Mouse (Mus musculus) liver, postnatal 0 days (tissue): ENCODE measurements around the gene Agfg2. TPM values are rescaled to one million over a fixed set of nuclear protein-coding genes. Genes with fewer than 3 reads are reported as not detected.
A peak's percentile ranks its signal among the peaks of the same experiment; 100 is the strongest.
"Not testable (repeated sequence)": the region's sequence is repeated elsewhere in the genome, so short reads cannot be mapped to it uniquely, and the experiment has no call there.

ENCODE experiments used
- ATAC-seq: fragments of 200-750 bp; cut with Nextera tagmentation; 2 replicates; pipeline ENCODE4 v1.8.0; 2017; ENCODE audit warnings: mild to moderate bottlenecking, moderate library complexity
- DNase-seq: peaks from one replicate; pipeline ENCODE4 v3.0.0-alpha.2; 2016
- H3K27ac ChIP-seq: fragments of 300-500 bp; sonication (generic); 2 replicates; pipeline ENCODE4 v1.5.1; 2014; ENCODE audit warnings: antibody characterized with exemption, moderate library complexity, mild to moderate bottlenecking, low read depth
- H3K27me3 ChIP-seq: fragments of 300-500 bp; sonication (generic); 2 replicates; pipeline ENCODE4 v1.6.1; 2014; ENCODE audit warnings: low read length, control low read depth, mixed read lengths; ENCODE audit not compliant: insufficient read depth
- H3K36me3 ChIP-seq: fragments of 300-500 bp; sonication (generic); replicated peaks from 2 replicates; pipeline ENCODE4 v1.6.1; 2014; ENCODE audit warnings: mild to moderate bottlenecking, control low read depth, low read length, moderate library complexity, mixed read lengths; ENCODE audit not compliant: insufficient read depth
- H3K4me1 ChIP-seq: fragments of 300-500 bp; sonication (generic); 2 replicates; pipeline ENCODE4 v1.6.1; 2014; ENCODE audit warnings: antibody characterized with exemption, mild to moderate bottlenecking, control low read depth; ENCODE audit not compliant: insufficient read depth
- H3K4me2 ChIP-seq: fragments of 300-500 bp; sonication (generic); 2 replicates; pipeline ENCODE4 v1.6.1; 2014; ENCODE audit warnings: low read depth, mild to moderate bottlenecking, low read length, moderate library complexity, mixed read lengths
- H3K4me3 ChIP-seq: fragments of 300-500 bp; sonication (generic); 2 replicates; pipeline ENCODE4 v1.5.1; 2014; ENCODE audit warnings: low read depth, low read length
- H3K9ac ChIP-seq: fragments of 300-500 bp; sonication (generic); replicated peaks from 2 replicates; pipeline ENCODE4 v1.6.1; 2014; ENCODE audit warnings: mild to moderate bottlenecking, moderate library complexity
- H3K9me3 ChIP-seq: fragments of 300-500 bp; sonication (generic); 2 replicates; pipeline ENCODE4 v1.6.1; 2016; ENCODE audit warnings: mild to moderate bottlenecking, control low read depth, low read length, mixed read lengths
- CTCF ChIP-seq: sonication (generic); IDR thresholded peaks from 2 replicates; pipeline ENCODE4 v1.5.1; 2016; ENCODE audit warnings: antibody characterized with exemption, low read depth
- EP300 ChIP-seq: IDR thresholded peaks from 2 replicates; pipeline ENCODE4 v1.6.1; 2016; ENCODE audit warnings: antibody characterized with exemption, low read depth, mild to moderate bottlenecking
- WGBS: fragments of 180-500 bp; shearing (Covaris S2); extraction: QIAGEN DNeasy Blood & Tissue Kit; methylation state at CpG from one replicate; pipeline ENCODE4 v1.1.7; 2014; ENCODE audit not compliant: insufficient replicate concordance; 5-methylcytosine and 5-hydroxymethylcytosine counted together
- polyA plus RNA-seq: library from polyadenylated mRNA; unstranded; fragments of >200 nt; fragmentation: Nextera tagmentation; extraction: Ambion mirVana; gene quantifications from 2 replicates; pipeline ENCODE4 v1.2.1, GENCODE M21; 2015

Gene Agfg2
- polyA plus RNA-seq, 1 experiment from 2014 or later: 29.5 TPM

GRCm38 (mm10) chr5:137623937-137624530, 60.5 kb downstream of the Agfg2 start:
- TF ChIP-seq CTCF: no peak
- TF ChIP-seq EP300: no peak
- Histone ChIP-seq H3K4me2 (no peak overlapping the region), H3K27ac (0 out of 2 replicates have a peak overlapping the region, but pooled peaks have one; percentile 44), H3K9me3 (no peaks in the 10 kb centered on the region), H3K9ac (no peak overlapping the region), H3K4me1 (peaks cover 13% of the 10 kb centered on the region), H3K27me3 (no peaks in the 10 kb centered on the region), H3K4me3 (no peak overlapping the region), H3K36me3 (no peaks in the 10 kb centered on the region)
- 49% methylated on average over 11 of the region's 11 CpGs for WGBS
- ATAC-seq (no peak), DNase-seq (no peak)

- Histone ChIP-seq H3K27me3 (no peaks in the 10 kb centered on the region), H3K27ac (no peak overlapping the region), H3K9ac (no peak overlapping the region), H3K4me3 (no peak overlapping the region), H3K36me3 (no peaks in the 10 kb centered on the region), H3K9me3 (no peaks in the 10 kb centered on the region), H3K4me1 (peaks cover 16% of the 10 kb centered on the region), H3K4me2 (no peak overlapping the region)
- WGBS: 72% methylated on average over 7 of the region's 7 CpGs
- TF ChIP-seq EP300: no peak
- no peak for TF ChIP-seq CTCF
- DNase-seq (no peak), ATAC-seq (peak; percentile 30; the same call in 1 of the 2 replicates)
These were observed 69.2 kb downstream of the Agfg2 start for GRCm38 (mm10) chr5:137615347-137615746.

GRCm38 (mm10) chr5:137614921-137615320, 69.6 kb downstream of the Agfg2 start:
- not testable (repeated sequence) for H3K27me3 ChIP-seq, H3K4me3 ChIP-seq, ATAC-seq, H3K4me2 ChIP-seq, H3K9me3 ChIP-seq, H3K9ac ChIP-seq, H3K36me3 ChIP-seq, DNase-seq, H3K27ac ChIP-seq
- peaks cover 16% of the 10 kb centered on the region for H3K4me1 ChIP-seq
- TF ChIP-seq CTCF: 0 out of 2 replicates have a peak, but pooled peaks have one; percentile 8
- WGBS: 82% methylated on average over 2 of the region's 2 CpGs

- no peak for ATAC-seq
- Histone ChIP-seq H3K9me3 (no peaks in the 10 kb centered on the region), H3K27me3 (no peaks in the 10 kb centered on the region), H3K4me3 (no peak within 1 kb of the TSS), H3K27ac (no peak within 1 kb of the TSS), H3K4me2 (no peak within 1 kb of the TSS), H3K36me3 (no peaks in the 10 kb centered on the region), H3K4me1 (peaks cover 20% of the 10 kb centered on the region), H3K9ac (no peak within 1 kb of the TSS)
- 63% methylated on average over 11 of the region's 11 CpGs for WGBS
- DNase-seq: no peak
- no peak for TF ChIP-seq CTCF
- no peak for TF ChIP-seq EP300
These were observed 71.0 kb downstream of the Agfg2 start, which contains the start of gene Pcolce for GRCm38 (mm10) chr5:137613550-137613949. Pcolce (minus strand) TSS chr5:137613784.

- H3K4me1 ChIP-seq: peaks cover 20% of the 10 kb centered on the region
- H3K4me3 ChIP-seq: no peak overlapping the region
- ATAC-seq (no peak), DNase-seq (no peak)
- H3K4me2 ChIP-seq: no peak overlapping the region
- WGBS: 78% methylated on average over 5 of the region's 5 CpGs
- no peaks in the 10 kb centered on the region for H3K27me3 ChIP-seq
- H3K9me3 ChIP-seq: no peaks in the 10 kb centered on the region
- no peak overlapping the region for H3K9ac ChIP-seq
- no peak overlapping the region for H3K27ac ChIP-seq
- no peaks in the 10 kb centered on the region for H3K36me3 ChIP-seq
- no peak for TF ChIP-seq CTCF
- TF ChIP-seq EP300: no peak
These were observed 71.5 kb downstream of the Agfg2 start for GRCm38 (mm10) chr5:137613076-137613475.

- no peaks in the 10 kb centered on the region for H3K27me3 ChIP-seq
- no peak for TF ChIP-seq EP300
- no peak for TF ChIP-seq CTCF
- H3K36me3 ChIP-seq: no peaks in the 10 kb centered on the region
- DNase-seq: peak; percentile 44
- 0 out of 2 replicates have a peak, but pooled peaks have one; percentile 37 for ATAC-seq
- H3K4me1 ChIP-seq: peaks cover 20% of the 10 kb centered on the region
- 31% methylated on average over 6 of the region's 6 CpGs for WGBS
- H3K9ac ChIP-seq: peak overlapping the region; percentile 18
- H3K4me3 ChIP-seq: no peak overlapping the region
- H3K9me3 ChIP-seq: no peaks in the 10 kb centered on the region
- H3K4me2 ChIP-seq: peak overlapping the region; percentile 45
- H3K27ac ChIP-seq: peak overlapping the region; percentile 48; the same call in 1 of the 2 replicates
These were observed 73.3 kb downstream of the Agfg2 start for GRCm38 (mm10) chr5:137611245-137611602.
